Mouse (Mus musculus) megakaryocyte-erythroid progenitor cell, adult 5 weeks (primary cell): ENCODE data around the gene Vmn1r113. TPM values are rescaled to one million over a fixed set of nuclear protein-coding genes. Genes with fewer than 3 reads are reported as not detected.

Source experiments
- polyA plus RNA-seq: library from polyadenylated mRNA; stranded (reverse); fragments of >175 nt; gene quantifications from 2 replicates; pipeline ENCODE4 v1.2.3, GENCODE M21; 2012

Vmn1r113 gene
- not detected in 2 replicates for polyA plus RNA-seq

GRCm38 (mm10) chr7:20786985-20787384, at the start of gene Vmn1r113:
TSS of gene Vmn1r113 (plus strand) at chr7:20787285.

DNA sequence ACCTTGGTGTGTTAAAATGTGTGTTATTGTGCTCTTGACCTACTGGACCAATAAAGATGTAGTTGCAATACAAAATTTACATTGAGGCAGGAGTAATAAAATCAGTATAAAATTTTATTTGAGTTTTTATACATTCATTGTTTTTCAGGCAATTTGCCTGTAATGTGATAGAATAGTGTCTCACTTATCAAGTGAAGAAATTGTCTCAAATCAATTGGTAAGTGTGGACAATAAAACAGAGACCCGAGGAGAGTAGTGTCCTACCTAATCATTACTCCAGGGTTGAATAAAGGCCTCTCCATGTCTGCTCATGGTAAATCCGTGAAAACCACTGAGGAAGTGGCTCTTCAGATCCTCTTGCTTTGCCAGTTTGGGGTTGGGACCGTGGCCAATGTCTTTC, 16.2 kb upstream of the Vmn1r113 start, which contains the start of gene Vmn1r112:
TSS of gene Vmn1r112 (plus strand) at position 301 of the 400 bp plus-strand sequence.

DNA sequence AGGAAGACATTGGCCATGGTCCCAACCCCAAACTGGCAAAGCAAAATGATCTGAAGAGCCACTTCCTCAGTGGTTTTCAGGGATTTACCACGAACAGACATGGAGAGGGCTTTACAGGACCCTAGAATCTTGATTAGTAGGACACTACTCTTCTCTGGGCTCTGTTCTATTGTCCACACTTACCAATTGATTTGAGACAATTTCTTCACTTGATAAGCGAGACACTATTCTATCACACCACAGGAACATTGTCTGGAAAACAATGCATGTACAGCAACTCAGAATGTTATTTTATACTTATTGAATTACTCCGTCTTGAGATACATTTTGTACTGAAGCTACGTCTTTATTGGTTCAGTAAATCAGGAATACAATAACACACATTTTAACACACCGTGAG, 25.0 kb downstream of the Vmn1r113 start, which contains the start of gene Vmn1r114:
TSS of gene Vmn1r114 (minus strand) at position 101 of the 400 bp plus-strand sequence.

Other genes with a start within 250 kb of the Vmn1r113 start
- gene Gm5726, start 241.5 kb upstream of the Vmn1r113 start, polyA plus RNA-seq, result not detected in 2 replicates
- not detected in 2 replicates for gene Gm4141, start 211.0 kb upstream of the Vmn1r113 start, polyA plus RNA-seq
- not detected in 2 replicates for gene Gm4513, start 188.3 kb upstream of the Vmn1r113 start, polyA plus RNA-seq
- gene Vmn1r107, start 118.4 kb upstream of the Vmn1r113 start, polyA plus RNA-seq, result not detected in 2 replicates
- not detected in 2 replicates for gene Vmn1r111, start 84.1 kb upstream of the Vmn1r113 start, polyA plus RNA-seq
- not detected in 2 replicates for gene Gm10668, start 56.7 kb upstream of the Vmn1r113 start, polyA plus RNA-seq
- not detected in 2 replicates for gene Vmn1r112, start 16.1 kb upstream of the Vmn1r113 start, polyA plus RNA-seq
- not detected in 2 replicates for gene Vmn1r114, start 24.9 kb downstream of the Vmn1r113 start, polyA plus RNA-seq
- gene Vmn1r115, start 57.7 kb downstream of the Vmn1r113 start, polyA plus RNA-seq, result not detected in 2 replicates
- not detected in 2 replicates for gene Vmn1r116, start 85.0 kb downstream of the Vmn1r113 start, polyA plus RNA-seq
- not detected in 2 replicates for gene Vmn1r117, start 96.8 kb downstream of the Vmn1r113 start, polyA plus RNA-seq
- not detected in 2 replicates for gene Vmn1r118, start 125.1 kb downstream of the Vmn1r113 start, polyA plus RNA-seq
- gene Vmn1r119, start 225.2 kb downstream of the Vmn1r113 start, polyA plus RNA-seq, result 0.22 TPM in 1 of 2 replicates, not detected in the other